15 mouse cellular contexts compared by ENCODE assay signal in the genomic region with DNA sequence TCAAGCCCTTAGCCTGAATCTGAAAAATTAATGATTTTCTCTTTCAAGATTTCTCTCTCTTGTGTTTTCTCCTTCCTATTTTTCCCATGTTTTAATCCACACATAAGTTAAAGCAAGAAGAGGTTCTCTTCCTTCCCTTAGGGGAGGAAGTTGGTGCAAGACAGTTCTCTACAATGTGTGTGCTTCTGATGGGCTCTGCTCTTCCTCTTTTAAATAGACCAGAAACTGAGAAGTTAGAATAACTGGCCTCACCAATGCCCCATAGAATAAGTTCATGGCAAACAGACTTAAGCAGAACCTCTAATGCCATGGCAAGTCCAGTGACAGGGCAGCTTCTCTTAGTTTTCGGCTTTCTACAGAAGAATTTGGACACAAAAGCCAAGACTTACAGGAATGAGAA.
"Had no signal": no experiment of that assay in that cellular context is flagged by ENCODE, and none has a peak within 500 bp of the region (broad histone marks: within the 10 kb centered on the region; RNA-seq: fewer than 3 reads in every experiment).

No protein-coding gene starts in this region.

- H3K9ac ChIP-seq: kidney, embryonic 15.5 days; limb, embryonic 13.5 days; liver, embryonic 14.5 days; midbrain, embryonic 15.5 days had no signal

- H3K4me1 ChIP-seq: midbrain, embryonic 15.5 days had no signal

- H3K27me3 ChIP-seq: kidney, embryonic 15.5 days; limb, embryonic 13.5 days; megakaryocyte, embryonic 14.5 days; midbrain, embryonic 15.5 days had no signal

- H3K27ac ChIP-seq: kidney, embryonic 15.5 days; limb, embryonic 13.5 days; liver, embryonic 14.5 days; midbrain, embryonic 15.5 days had no signal

- ATAC-seq: midbrain, embryonic 15.5 days had no signal

- DNase-seq: kidney, adult 2 months; kidney, postnatal 14 days; left cerebral cortex, postnatal 4 days; lung, adult 18-20 months; lung, postnatal 36 days; right cerebral cortex, adult 18-20 months; right cerebral cortex, postnatal 25 days; thymus, adult 2 months; thymus, postnatal 36 days had no signal

- H3K36me3 ChIP-seq: kidney, embryonic 15.5 days; limb, embryonic 13.5 days; midbrain, embryonic 15.5 days had no signal

- H3K4me3 ChIP-seq: kidney, embryonic 15.5 days; limb, embryonic 13.5 days; megakaryocyte, embryonic 14.5 days; midbrain, embryonic 15.5 days had no signal

- H3K4me2 ChIP-seq: kidney, embryonic 15.5 days; limb, embryonic 13.5 days; midbrain, embryonic 11.5 days; midbrain, embryonic 15.5 days had no signal

- H3K9me3 ChIP-seq: kidney, embryonic 15.5 days; limb, embryonic 13.5 days; megakaryocyte, embryonic 14.5 days; midbrain, embryonic 15.5 days had no signal
